Mouse (Mus musculus) hindbrain, postnatal 0 days (tissue): ENCODE measurements around the gene Coil. TPM values are rescaled to one million over a fixed set of nuclear protein-coding genes. Genes with fewer than 3 reads are reported as not detected.

ENCODE experiments used
- ATAC-seq: fragments of 200-750 bp; cut with Nextera tagmentation; 2 replicates; pipeline ENCODE4 v1.8.0; 2017; ENCODE audit warnings: mild to moderate bottlenecking, moderate TSS enrichment, moderate library complexity
- DNase-seq: peaks from one replicate; pipeline ENCODE4 v3.0.0-alpha.2; 2015; ENCODE audit warnings: low spot score
- H3K27ac ChIP-seq: fragments of 300-500 bp; sonication (generic); 2 replicates; pipeline ENCODE4 v1.5.1; 2014; ENCODE audit warnings: mild to moderate bottlenecking
- H3K27me3 ChIP-seq: fragments of 300-500 bp; sonication (generic); 2 replicates; pipeline ENCODE4 v1.6.1; 2014; ENCODE audit warnings: low read length, mixed read lengths; ENCODE audit not compliant: insufficient read depth
- H3K36me3 ChIP-seq: fragments of 300-500 bp; sonication (generic); 2 replicates; pipeline ENCODE4 v1.6.1; 2014; ENCODE audit warnings: low read length, mixed read lengths; ENCODE audit not compliant: insufficient read depth
- H3K4me1 ChIP-seq: fragments of 300-500 bp; sonication (generic); 2 replicates; pipeline ENCODE4 v1.6.1; 2014; ENCODE audit warnings: antibody characterized with exemption, low read length, mixed read lengths; ENCODE audit not compliant: insufficient read depth
- H3K4me2 ChIP-seq: fragments of 300-500 bp; sonication (generic); 2 replicates; pipeline ENCODE4 v1.6.1; 2014; ENCODE audit warnings: low read depth, mild to moderate bottlenecking, low read length, moderate library complexity, mixed read lengths
- H3K4me3 ChIP-seq: fragments of 300-500 bp; sonication (generic); 2 replicates; pipeline ENCODE4 v1.5.1; 2014; ENCODE audit warnings: low read length
- H3K9ac ChIP-seq: fragments of 300-500 bp; sonication (generic); replicated peaks from 2 replicates; pipeline ENCODE4 v1.6.1; 2014; ENCODE audit warnings: mild to moderate bottlenecking, low read length, moderate library complexity, mixed read lengths
- H3K9me3 ChIP-seq: fragments of 300-500 bp; sonication (generic); 2 replicates; pipeline ENCODE4 v1.6.1; 2016; ENCODE audit warnings: low read length, mixed read lengths
- CTCF ChIP-seq: IDR thresholded peaks from 2 replicates; pipeline ENCODE4 v1.5.1; 2016; ENCODE audit warnings: antibody characterized with exemption, control low read depth, low read depth
- WGBS: fragments of 180-500 bp; shearing (Covaris S2); extraction: QIAGEN DNeasy Blood & Tissue Kit; methylation state at CpG from one replicate; pipeline ENCODE4 v1.1.7; 2014; 5-methylcytosine and 5-hydroxymethylcytosine counted together
- polyA plus RNA-seq: library from polyadenylated mRNA; unstranded; fragments of >200 nt; fragmentation: Nextera tagmentation; extraction: Ambion mirVana; gene quantifications from 2 replicates; pipeline ENCODE4 v1.2.1, GENCODE M21; 2015
- total RNA-seq: library from RNA; depleted of rRNA; stranded (reverse); fragments of >200 nt; gene quantifications from 2 replicates; pipeline ENCODE4 v1.2.3, GENCODE M21; 2014; rRNA removed

Coil gene
- 21.7 and 29.0 TPM in 2 replicates for total RNA-seq
- 22.8 and 24.7 TPM in 2 replicates for polyA plus RNA-seq

GRCm38 (mm10) chr11:88970202-88970732 lies at the start of gene Coil:
TSS of gene Coil (plus strand) at chr11:88970252.
- H3K4me2 ChIP-seq: no peak within 1 kb of the TSS
- H3K4me3 ChIP-seq: no peak within 1 kb of the TSS
- H3K4me1 ChIP-seq: no peaks in the 10 kb centered on the region; the same call in 1 of the 2 replicates
- H3K27me3 ChIP-seq: no peaks in the 10 kb centered on the region
- no peak within 1 kb of the TSS for H3K9ac ChIP-seq
- no peaks in the 10 kb centered on the region for H3K9me3 ChIP-seq
- no peak for ATAC-seq
- peak; percentile 17 for DNase-seq
- WGBS: 35% methylated on average over 2 of the region's 2 CpGs
- H3K36me3 ChIP-seq: no peaks in the 10 kb centered on the region
- no peak within 1 kb of the TSS for H3K27ac ChIP-seq
- TF ChIP-seq CTCF: no peak

- no peak for ATAC-seq
- H3K27ac ChIP-seq: no peak overlapping the region
Observed at GRCm38 (mm10) chr11:88926566-88926965, 43.5 kb upstream of the Coil start.

GRCm38 (mm10) chr11:88931692-88932530 lies 38.1 kb upstream of the Coil start:
- Histone ChIP-seq H3K36me3 (peaks cover 35% of the 10 kb centered on the region), H3K27ac (no peak overlapping the region), H3K9ac (no peak overlapping the region), H3K9me3 (no peaks in the 10 kb centered on the region), H3K27me3 (no peaks in the 10 kb centered on the region), H3K4me3 (no peak overlapping the region), H3K4me1 (no peaks in the 10 kb centered on the region), H3K4me2 (no peak overlapping the region)
- ATAC-seq: no peak
- no peak for TF ChIP-seq CTCF
- WGBS: 71% methylated on average over 14 of the region's 14 CpGs
- no peak for DNase-seq

More at GRCm38 (mm10) chr11:88926566-88926965, 43.5 kb upstream of the Coil start:
- H3K4me1 ChIP-seq: no peaks in the 10 kb centered on the region
- H3K9ac ChIP-seq: no peak overlapping the region
- H3K4me2 ChIP-seq: no peak overlapping the region
- DNase-seq: no peak
- no peaks in the 10 kb centered on the region for H3K9me3 ChIP-seq
- no peak for TF ChIP-seq CTCF
- no peak overlapping the region for H3K4me3 ChIP-seq
- WGBS: 90% methylated on average over 5 of the region's 5 CpGs
- H3K27me3 ChIP-seq: no peaks in the 10 kb centered on the region
- H3K36me3 ChIP-seq: peaks cover 30% of the 10 kb centered on the region

- TF ChIP-seq CTCF: no peak
- no peaks in the 10 kb centered on the region for H3K27me3 ChIP-seq
- H3K27ac ChIP-seq: no peak overlapping the region
- peaks cover 35% of the 10 kb centered on the region for H3K36me3 ChIP-seq
- H3K4me2 ChIP-seq: no peak overlapping the region
- no peaks in the 10 kb centered on the region for H3K4me1 ChIP-seq
- H3K9ac ChIP-seq: no peak overlapping the region
- DNase-seq: no peak
- no peaks in the 10 kb centered on the region for H3K9me3 ChIP-seq
- ATAC-seq: no peak
- no peak overlapping the region for H3K4me3 ChIP-seq
- 97% methylated on average over 9 of the region's 9 CpGs for WGBS
Observed at GRCm38 (mm10) chr11:88933030-88933429, 37.0 kb upstream of the Coil start.

GRCm38 (mm10) chr11:88934089-88935000 lies 35.7 kb upstream of the Coil start:
- Histone ChIP-seq H3K9ac (no peak overlapping the region), H3K4me2 (no peak overlapping the region), H3K4me3 (no peak overlapping the region), H3K27ac (no peak overlapping the region), H3K4me1 (no peaks in the 10 kb centered on the region), H3K9me3 (no peaks in the 10 kb centered on the region), H3K36me3 (peaks cover 24% of the 10 kb centered on the region), H3K27me3 (no peaks in the 10 kb centered on the region)
- 92% methylated on average over 19 of the region's 19 CpGs for WGBS
- ATAC-seq (no peak), DNase-seq (no peak)
- no peak for TF ChIP-seq CTCF

GRCm38 (mm10) chr11:88937886-88938285 lies 32.2 kb upstream of the Coil start:
- H3K4me1 ChIP-seq: no peaks in the 10 kb centered on the region
- no peaks in the 10 kb centered on the region for H3K9me3 ChIP-seq
- ATAC-seq (no peak), DNase-seq (no peak)
- TF ChIP-seq CTCF: no peak
- H3K9ac ChIP-seq: no peak overlapping the region
- H3K27ac ChIP-seq: no peak overlapping the region
- peaks cover 16% of the 10 kb centered on the region for H3K36me3 ChIP-seq
- 94% methylated on average over 2 of the region's 2 CpGs for WGBS
- H3K27me3 ChIP-seq: no peaks in the 10 kb centered on the region
- H3K4me2 ChIP-seq: no peak overlapping the region
- no peak overlapping the region for H3K4me3 ChIP-seq
